ENCODE assay signal across 8 mouse cellular contexts in the genomic region with DNA sequence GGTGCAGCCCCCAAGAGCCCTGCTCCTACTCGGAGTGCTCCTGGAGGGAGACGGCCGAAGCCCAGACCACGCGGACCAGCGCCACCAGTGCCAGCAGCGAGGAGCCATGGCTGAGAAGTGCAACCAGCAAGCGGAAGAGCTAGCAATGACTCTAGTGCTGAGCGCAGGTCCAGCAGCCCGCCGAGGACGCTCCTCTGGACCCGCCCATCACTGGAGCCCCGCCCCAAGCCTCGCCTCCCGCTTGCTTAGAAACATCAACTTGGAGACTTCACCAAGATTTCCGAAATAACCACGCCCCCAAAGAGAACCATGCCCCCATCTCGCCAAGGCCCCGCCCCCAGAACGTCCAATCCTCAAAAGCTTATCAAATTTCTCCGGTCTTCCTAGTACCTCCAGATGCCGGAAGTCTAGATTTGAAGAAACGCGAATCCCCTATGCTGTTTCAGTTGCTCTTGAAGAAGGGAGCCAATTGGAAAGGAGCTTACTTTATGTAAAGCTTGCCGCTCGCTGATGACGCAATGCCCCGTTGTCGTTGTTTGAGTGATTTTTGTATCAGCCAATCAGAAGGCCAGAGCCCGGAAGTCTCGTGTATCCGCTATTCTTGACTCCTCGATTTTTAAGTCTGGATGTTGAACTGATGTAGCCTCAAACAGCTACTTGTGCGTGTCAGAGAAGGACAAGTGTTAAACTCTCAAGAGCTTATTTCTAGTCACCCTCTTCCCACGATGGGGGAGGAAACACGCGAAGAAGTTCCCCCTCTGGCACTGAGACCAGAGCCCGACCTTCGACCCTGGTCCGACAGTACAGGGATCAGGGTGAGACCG. TPM values are rescaled to one million over a fixed set of nuclear protein-coding genes. Genes with fewer than 3 reads are reported as not detected.
DNase-seq lines count a peak whose midpoint lies in the region; ATAC-seq and TF ChIP-seq lines count a peak whose summit lies in the region.

A gene (minus strand): TSS at position 271 of the 824 bp plus-strand sequence.

- under 1% methylated on average over 42 of the region's 42 CpGs for WGBS in forebrain, embryonic 10.5 days
- WGBS in heart, embryonic 15.5 days = under 1% methylated on average over 42 of the region's 42 CpGs
- WGBS in liver, embryonic 14.5 days (ENCODE audit: insufficient replicate concordance) = under 1% methylated on average over 42 of the region's 42 CpGs
- WGBS in neural tube, embryonic 11.5 days = under 1% methylated on average over 42 of the region's 42 CpGs
- WGBS in stomach, postnatal 0 days = under 1% methylated on average over 42 of the region's 42 CpGs

- H3K4me1 ChIP-seq in forebrain, embryonic 10.5 days = peaks cover 44% of the 10 kb centered on the region
- peaks cover 22% of the 10 kb centered on the region for H3K4me1 ChIP-seq in heart, embryonic 15.5 days (replicated peaks)
- H3K4me1 ChIP-seq in liver, embryonic 14.5 days (replicated peaks; ENCODE audit: control insufficient read depth in 2 of 2, insufficient read depth in 2 of 2, low read length in 1 of 2) = peaks cover 8 to 30% of the 10 kb centered on the region in 2 experiments
- peaks cover 8% of the 10 kb centered on the region for H3K4me1 ChIP-seq in neural tube, embryonic 11.5 days (ENCODE audit: control insufficient read depth, insufficient read depth, low read length)
- peaks cover 3% of the 10 kb centered on the region; the same call in 1 of the 2 replicates for H3K4me1 ChIP-seq in stomach, postnatal 0 days (replicated peaks; ENCODE audit: control insufficient read depth, insufficient read depth)

- ATAC-seq in heart, embryonic 15.5 days (replicated peaks; ENCODE audit: insufficient number of reproducible peaks, insufficient read depth, low FRiP score, low read depth) = peak; percentile 94
- peak; percentile 91 for ATAC-seq in liver, embryonic 14.5 days (ENCODE audit: insufficient read depth)
- peak; percentile 95 for ATAC-seq in neural tube, embryonic 11.5 days (ENCODE audit: insufficient read depth, low FRiP score, low TSS enrichment)
- ATAC-seq in stomach, postnatal 0 days (ENCODE audit: low FRiP score, low TSS enrichment) = peak; percentile 95

- H3K4me2 ChIP-seq in heart, embryonic 15.5 days = peak within 1 kb of the TSS; percentile 98
- peak within 1 kb of the TSS; percentile 99 for H3K4me2 ChIP-seq in liver, embryonic 14.5 days (ENCODE audit: low read depth)
- peak within 1 kb of the TSS; percentile 68 for H3K4me2 ChIP-seq in neural tube, embryonic 11.5 days (ENCODE audit: low read depth)
- peak within 1 kb of the TSS; percentile 90 for H3K4me2 ChIP-seq in stomach, postnatal 0 days (replicated peaks; ENCODE audit: low read depth)

- H3K9ac ChIP-seq in heart, embryonic 15.5 days = peak within 1 kb of the TSS; percentile 83
- peak within 1 kb of the TSS; percentile 79 for H3K9ac ChIP-seq in liver, embryonic 14.5 days (replicated peaks)
- peak within 1 kb of the TSS; percentile 69 for H3K9ac ChIP-seq in neural tube, embryonic 11.5 days (ENCODE audit: low read length)
- peak within 1 kb of the TSS; percentile 69 for H3K9ac ChIP-seq in stomach, postnatal 0 days (ENCODE audit: low read length)

- TF ChIP-seq CTCF in liver, embryonic 14.5 days (IDR thresholded peaks at IDR 0.05; ENCODE audit: low read depth) = peak; percentile 11; the same call in 1 of the 2 replicates
- peak; percentile 36; the same call in 1 of the 2 replicates for TF ChIP-seq CTCF in stomach, postnatal 0 days (IDR thresholded peaks at IDR 0.05; ENCODE audit: low read depth)

- no peaks in the 10 kb centered on the region for H3K36me3 ChIP-seq in forebrain, embryonic 10.5 days (replicated peaks)
- no peaks in the 10 kb centered on the region for H3K36me3 ChIP-seq in heart, embryonic 15.5 days
- no peaks in the 10 kb centered on the region for H3K36me3 ChIP-seq in liver, embryonic 14.5 days (replicated peaks; ENCODE audit: control insufficient read depth, insufficient read depth, low read depth)
- no peaks in the 10 kb centered on the region; the same call in 1 of the 2 replicates for H3K36me3 ChIP-seq in neural tube, embryonic 11.5 days (ENCODE audit: control insufficient read depth, insufficient read depth, low read length)
- no peaks in the 10 kb centered on the region for H3K36me3 ChIP-seq in stomach, postnatal 0 days (ENCODE audit: control insufficient read depth, insufficient read depth, low read length)

- no peaks in the 10 kb centered on the region for H3K27me3 ChIP-seq in forebrain, embryonic 10.5 days (ENCODE audit: poor library complexity, severe bottlenecking)
- H3K27me3 ChIP-seq in heart, embryonic 15.5 days = no peaks in the 10 kb centered on the region
- no peaks in the 10 kb centered on the region for H3K27me3 ChIP-seq in liver, embryonic 14.5 days (ENCODE audit: control insufficient read depth, insufficient read depth, low read length)
- no peaks in the 10 kb centered on the region for H3K27me3 ChIP-seq in neural tube, embryonic 11.5 days (ENCODE audit: control insufficient read depth, insufficient read depth, low read length)
- H3K27me3 ChIP-seq in stomach, postnatal 0 days (ENCODE audit: control insufficient read depth, insufficient read depth, low read length) = no peaks in the 10 kb centered on the region

- peak within 1 kb of the TSS; percentile 82 for H3K4me3 ChIP-seq in forebrain, embryonic 10.5 days
- H3K4me3 ChIP-seq in heart, embryonic 15.5 days = peak within 1 kb of the TSS; percentile 72
- peak within 1 kb of the TSS; percentile 77 to 97 for H3K4me3 ChIP-seq in liver, embryonic 14.5 days (ENCODE audit: insufficient read depth in 1 of 2, low read depth in 2 of 2, low read length in 2 of 2)
- H3K4me3 ChIP-seq in neural tube, embryonic 11.5 days (ENCODE audit: low read depth, low read length) = peak within 1 kb of the TSS; percentile 41
- H3K4me3 ChIP-seq in stomach, postnatal 0 days (ENCODE audit: low read depth, low read length) = peak within 1 kb of the TSS; percentile 55

- no peaks in the 10 kb centered on the region for H3K9me3 ChIP-seq in forebrain, embryonic 10.5 days
- no peaks in the 10 kb centered on the region for H3K9me3 ChIP-seq in heart, embryonic 15.5 days (replicated peaks)
- H3K9me3 ChIP-seq in liver, embryonic 14.5 days (ENCODE audit: control insufficient read depth, low read length) = no peaks in the 10 kb centered on the region
- no peaks in the 10 kb centered on the region for H3K9me3 ChIP-seq in neural tube, embryonic 11.5 days (ENCODE audit: control insufficient read depth, low read length)
- H3K9me3 ChIP-seq in stomach, postnatal 0 days (ENCODE audit: control insufficient read depth, low read length) = no peaks in the 10 kb centered on the region

- peak; percentile 97 to 99 for DNase-seq in CD8-positive naive resting alpha-beta T cell, adult 2 months (ENCODE audit: low read depth in 2 of 2, low spot score in 2 of 2)
- peak; percentile 100 for DNase-seq in c-Kit-positive CD71-negative TER-119-negative erythroid progenitor cells, embryonic 14.5 days (ENCODE audit: low read depth)
- peak; percentile 98 for DNase-seq in forebrain, embryonic 10.5 days (ENCODE audit: extremely low spot score, low spot score)
- DNase-seq in kidney, postnatal 25 days = peak; percentile 99
- peak; percentile 98 to 99 (median 99) for DNase-seq in liver, embryonic 14.5 days (ENCODE audit: low read depth in 3 of 3, low spot score in 3 of 3)
- DNase-seq in neural tube, embryonic 11.5 days (ENCODE audit: low spot score) = peak; percentile 98
- peak; percentile 99 for DNase-seq in stomach, postnatal 0 days (ENCODE audit: low spot score)

- H3K27ac ChIP-seq in forebrain, embryonic 10.5 days = peak within 1 kb of the TSS; percentile 93
- peak within 1 kb of the TSS; percentile 93 for H3K27ac ChIP-seq in heart, embryonic 15.5 days
- H3K27ac ChIP-seq in liver, embryonic 14.5 days = peak within 1 kb of the TSS; percentile 77
- H3K27ac ChIP-seq in neural tube, embryonic 11.5 days (ENCODE audit: low read depth, low read length) = peak within 1 kb of the TSS; percentile 54
- H3K27ac ChIP-seq in stomach, postnatal 0 days (replicated peaks) = peak within 1 kb of the TSS; percentile 85

- 0 out of 2 replicates have a peak, but pooled peaks have one; percentile 29 for TF ChIP-seq EP300 in liver, embryonic 14.5 days (IDR thresholded peaks at IDR 0.05; ENCODE audit: low read depth)
- no peak for TF ChIP-seq EP300 in stomach, postnatal 0 days (optimal IDR thresholded peaks at IDR 0.05)

RNA-seq across cellular contexts. Expression of the gene that starts here (rescaled TPM):
- 16.3 and 17.5 TPM in 2 replicates for polyA plus RNA-seq in forebrain, embryonic 10.5 days (2016; fragmentation: Nextera tagmentation; extraction: Ambion mirVana)
- 10.5 and 12.4 TPM in 2 replicates for polyA plus RNA-seq in heart, embryonic 15.5 days (2015; fragmentation: Nextera tagmentation; extraction: Ambion mirVana)
- 11.9 and 13.7 TPM in 2 replicates for polyA plus RNA-seq in liver, embryonic 14.5 days (2012; rRNA removed)
- polyA plus RNA-seq in liver, embryonic 14.5 days (2014; fragmentation: Nextera tagmentation; extraction: Ambion mirVana) = 12.3 and 13.3 TPM in 2 replicates
- 14.0 and 15.1 TPM in 2 replicates for polyA plus RNA-seq in neural tube, embryonic 11.5 days (2014; fragmentation: Nextera tagmentation; extraction: Ambion mirVana)
- polyA plus RNA-seq in stomach, postnatal 0 days (2015; fragmentation: Nextera tagmentation; extraction: Ambion mirVana) = 6.7 and 7.3 TPM in 2 replicates

Comparison
In these comparisons a context has a peak if more than half of its experiments do, and no peak if none do; other contexts are left out.
1. Peak in every context shown above with its lines: DNase-seq, ATAC-seq, H3K4me3 ChIP-seq and H3K27ac ChIP-seq.